Mouse (Mus musculus) bone marrow, adult 2 months (tissue): ENCODE data around the gene Men1. TPM values are rescaled to one million over a fixed set of nuclear protein-coding genes. Genes with fewer than 3 reads are reported as not detected.
A peak's percentile ranks its signal among the peaks of the same experiment; 100 is the strongest.

ENCODE experiments used
- H3K27ac ChIP-seq: fragments of 200-500 bp; 2 replicates; pipeline ENCODE4 v1.5.1; 2012; ENCODE audit warnings: low read depth, mild to moderate bottlenecking, control low read depth, inconsistent platforms, low read length; ENCODE audit not compliant: control insufficient read depth, poor library complexity, insufficient read depth
- H3K4me1 ChIP-seq: fragments of 200-500 bp; 2 replicates; pipeline ENCODE4 v1.6.1; 2011; ENCODE audit warnings: low read length; ENCODE audit not compliant: control insufficient read depth, insufficient read depth
- H3K4me3 ChIP-seq: fragments of 200-500 bp; replicated peaks from 2 replicates; pipeline ENCODE3; 2011; ENCODE audit warnings: mild to moderate bottlenecking, low read depth, low read length, control low read depth; ENCODE audit not compliant: control insufficient read depth
- CTCF ChIP-seq: fragments of 200-500 bp; IDR thresholded peaks from 2 replicates; pipeline ENCODE4 v1.5.1; 2011; ENCODE audit warnings: low read length, control low read depth; ENCODE audit not compliant: control insufficient read depth, insufficient read depth
- POLR2A ChIP-seq: fragments of 200-500 bp; IDR thresholded peaks from 2 replicates; pipeline ENCODE4 v1.6.1; 2011; ENCODE audit warnings: low read depth, mild to moderate bottlenecking, control low read depth, low read length, borderline replicate concordance; ENCODE audit not compliant: control insufficient read depth
- WGBS: fragments of 180-500 bp; shearing (Covaris S2); methylation state at CpG from one replicate; pipeline ENCODE4 v1.1.7; 2018; 5-methylcytosine and 5-hydroxymethylcytosine counted together
- polyA plus RNA-seq: library from polyadenylated mRNA; stranded (reverse); fragments of >200 nt; gene quantifications from 2 replicates; pipeline ENCODE4 v1.2.4, GENCODE M21; 2011; ENCODE audit warnings: low replicate concordance; ENCODE audit not compliant: missing spikeins, insufficient read depth, insufficient read length

Gene Men1
- polyA plus RNA-seq, 1 experiment = 33.1 TPM

DNA sequence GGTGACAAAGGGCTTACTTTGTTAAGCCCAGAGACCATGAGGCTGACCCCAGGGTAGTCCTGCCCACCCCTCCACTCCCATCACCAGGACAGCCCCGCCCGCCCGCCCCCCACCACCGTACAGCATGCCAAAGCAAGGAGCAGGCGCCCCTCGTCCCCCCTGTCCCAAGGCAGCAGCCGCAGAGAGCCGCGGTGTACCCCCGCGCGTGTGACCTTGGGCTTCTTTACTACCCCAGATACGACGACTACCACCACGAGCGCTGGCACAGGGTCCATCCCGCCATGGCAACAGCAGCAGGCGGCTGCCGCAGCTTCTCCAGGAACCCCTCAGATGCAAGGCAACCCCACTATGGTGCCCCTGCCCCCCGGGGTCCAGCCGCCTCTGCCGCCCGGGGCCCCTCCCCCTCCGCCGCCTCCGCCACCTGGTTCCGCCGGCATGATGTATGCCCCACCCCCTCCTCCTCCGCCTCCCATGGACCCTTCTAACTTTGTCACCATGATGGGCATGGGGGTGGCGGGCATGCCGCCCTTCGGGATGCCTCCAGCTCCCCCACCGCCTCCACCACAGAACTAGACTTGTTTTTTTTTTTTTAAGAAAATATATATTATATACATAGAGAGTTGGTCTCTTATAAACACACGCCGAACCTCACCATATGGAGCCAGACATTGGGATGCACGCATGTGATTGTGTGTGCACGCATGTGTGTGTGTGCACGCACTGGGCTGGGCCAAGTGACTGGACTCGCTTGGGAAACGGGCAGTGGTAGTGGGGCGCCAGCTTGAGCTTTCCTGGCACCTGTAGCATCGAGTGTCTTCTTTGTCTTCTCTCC is 40.9 kb downstream of the Men1 start:
- Histone ChIP-seq H3K4me1 (no peaks in the 10 kb centered on the region), H3K27ac (no peak overlapping the region), H3K4me3 (no peak overlapping the region)
- no peak for TF ChIP-seq POLR2A
- TF ChIP-seq CTCF = no peak
- 94% methylated on average over 41 of the region's 42 CpGs for WGBS

- WGBS = 85% methylated on average over 14 of the region's 14 CpGs
- no peak overlapping the region for H3K27ac ChIP-seq
- H3K4me1 ChIP-seq = no peaks in the 10 kb centered on the region
- TF ChIP-seq CTCF (peak; percentile 60; the same call in 1 of the 2 replicates), POLR2A (no peak)
- no peak overlapping the region for H3K4me3 ChIP-seq
Observed at GRCm38 (mm10) chr19:6376255-6376564, 41.4 kb downstream of the Men1 start.

GRCm38 (mm10) chr19:6376643-6377042 is 41.9 kb downstream of the Men1 start:
- WGBS = 73% methylated on average over 2 of the region's 2 CpGs
- Histone ChIP-seq H3K4me3 (no peak overlapping the region), H3K27ac (no peak overlapping the region), H3K4me1 (no peaks in the 10 kb centered on the region)
- TF ChIP-seq POLR2A (no peak), CTCF (no peak)

GRCm38 (mm10) chr19:6377327-6378040 is 42.7 kb downstream of the Men1 start:
- WGBS = 90% methylated on average over 11 of the region's 11 CpGs
- no peaks in the 10 kb centered on the region for H3K4me1 ChIP-seq

DNA sequence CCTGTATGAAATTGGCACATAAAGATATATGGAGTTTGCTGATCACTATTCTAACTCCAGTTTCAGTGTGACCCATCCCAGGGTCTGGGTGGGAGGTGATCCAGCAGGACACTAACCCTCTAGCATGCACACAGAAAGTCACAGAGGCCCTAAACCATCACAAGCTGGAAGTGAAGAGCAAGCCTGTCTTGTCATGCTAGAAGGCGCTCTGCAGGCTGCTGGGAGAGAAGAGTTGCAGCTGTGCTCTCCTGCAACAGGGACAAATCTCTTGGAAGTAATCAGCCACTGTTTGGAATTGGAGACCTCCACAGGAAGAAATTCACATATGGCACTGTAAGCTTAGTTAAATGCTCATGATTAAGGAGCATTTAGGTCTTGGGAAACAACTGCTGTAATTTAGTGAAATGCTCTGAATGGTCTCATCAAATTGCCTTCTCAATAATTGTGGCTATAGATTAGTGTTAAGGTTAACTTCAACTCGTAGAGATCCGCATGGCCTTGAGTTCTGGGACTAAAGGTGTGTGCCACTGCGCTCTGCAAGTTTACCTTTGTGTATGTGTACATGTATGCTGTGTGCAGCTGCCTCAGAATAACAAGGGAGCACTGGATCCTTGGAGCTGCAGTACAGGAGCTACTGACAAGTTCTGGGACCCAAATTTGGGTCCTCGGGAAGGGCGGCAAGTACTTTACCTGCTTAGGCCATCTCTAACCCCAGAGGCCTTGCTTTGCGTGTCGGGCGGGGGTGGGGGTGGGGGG is 45.8 kb downstream of the Men1 start:
- TF ChIP-seq POLR2A (no peak), CTCF (no peak)
- Histone ChIP-seq H3K27ac (no peak overlapping the region), H3K4me1 (peaks cover 1% of the 10 kb centered on the region; the same call in 1 of the 2 replicates), H3K4me3 (no peak overlapping the region)
- WGBS = 94% methylated on average over 9 of the region's 9 CpGs

More at GRCm38 (mm10) chr19:6377327-6378040, 42.7 kb downstream of the Men1 start:
- TF ChIP-seq CTCF (no peak), POLR2A (no peak)
- Histone ChIP-seq H3K27ac (no peak overlapping the region), H3K4me3 (no peak overlapping the region)

GRCm38 (mm10) chr19:6381238-6381637 is 46.5 kb downstream of the Men1 start:
- Histone ChIP-seq H3K4me1 (peaks cover 1% of the 10 kb centered on the region; the same call in 1 of the 2 replicates), H3K4me3 (no peak overlapping the region), H3K27ac (no peak overlapping the region)
- no peak for TF ChIP-seq POLR2A
- no peak for TF ChIP-seq CTCF
- 90% methylated on average over 5 of the region's 5 CpGs for WGBS

GRCm38 (mm10) chr19:6382323-6382924 is 47.6 kb downstream of the Men1 start:
- WGBS = 32% methylated on average over 4 of the region's 4 CpGs
- Histone ChIP-seq H3K4me3 (no peak overlapping the region), H3K27ac (no peak overlapping the region), H3K4me1 (peaks cover 1% of the 10 kb centered on the region; the same call in 1 of the 2 replicates)
- no peak for TF ChIP-seq POLR2A
- TF ChIP-seq CTCF = no peak

GRCm38 (mm10) chr19:6383470-6383869 is 48.7 kb downstream of the Men1 start:
- Histone ChIP-seq H3K4me3 (no peak overlapping the region), H3K27ac (no peak overlapping the region), H3K4me1 (peaks cover 1% of the 10 kb centered on the region; the same call in 1 of the 2 replicates)
- TF ChIP-seq POLR2A (no peak), CTCF (no peak)
- 22% methylated on average over 5 of the region's 5 CpGs for WGBS
